Comparison of ENCODE assay signal across 8 mouse cellular contexts in genomic region chrX:73410880-73411517, GRCm38 (mm10). TPM values are rescaled to one million over a fixed set of nuclear protein-coding genes. Genes with fewer than 3 reads are reported as not detected.
DNase-seq lines count a peak whose midpoint lies in the region; ATAC-seq and TF ChIP-seq lines count a peak whose summit lies in the region.

Zfp92 (plus strand) TSS chrX:73411096.

- DNase-seq in kidney, adult 2 months, result peak; percentile 44
- no peak for DNase-seq in kidney, adult 11 months
- no peak for DNase-seq in urinary bladder, postnatal 4 days (ENCODE audit: low spot score in 2 of 2)

- H3K9me3 ChIP-seq in limb, embryonic 13.5 days, result no peaks in the 10 kb centered on the region

- H3K9ac ChIP-seq in limb, embryonic 13.5 days, result 0 out of 2 replicates have a peak within 1 kb of the TSS, but pooled peaks have one; percentile 13

- H3K27me3 ChIP-seq in kidney, adult 2 months (replicated peaks; ENCODE audit: control insufficient read depth, insufficient read depth, low read length), result no peaks in the 10 kb centered on the region
- peaks cover 24% of the 10 kb centered on the region; the same call in 1 of the 2 replicates for H3K27me3 ChIP-seq in limb, embryonic 13.5 days

- no peak within 1 kb of the TSS for H3K4me3 ChIP-seq in kidney, adult 2 months (ENCODE audit: insufficient read depth, low read depth, low read length)
- H3K4me3 ChIP-seq in limb, embryonic 13.5 days, result peak within 1 kb of the TSS; percentile 36
- H3K4me3 ChIP-seq in olfactory bulb, adult 2 months (ENCODE audit: insufficient read depth, low read depth, low read length), result peak within 1 kb of the TSS; percentile 58

- no peaks in the 10 kb centered on the region for H3K36me3 ChIP-seq in kidney, adult 2 months (ENCODE audit: control insufficient read depth, insufficient read depth, low read length)
- no peaks in the 10 kb centered on the region for H3K36me3 ChIP-seq in limb, embryonic 13.5 days

- TF ChIP-seq POLR2A in kidney, adult 2 months (IDR thresholded peaks at IDR 0.05; ENCODE audit: low read depth, low read length), result no peak
- no peak for TF ChIP-seq POLR2A in olfactory bulb, adult 2 months (IDR thresholded peaks at IDR 0.05; ENCODE audit: insufficient read depth, low read depth, low read length)

- H3K27ac ChIP-seq in kidney, adult 2 months (ENCODE audit: insufficient read depth, low read depth, low read length), result no peak within 1 kb of the TSS
- no peak within 1 kb of the TSS for H3K27ac ChIP-seq in limb, embryonic 13.5 days
- no peak within 1 kb of the TSS for H3K27ac ChIP-seq in olfactory bulb, adult 2 months (ENCODE audit: insufficient read depth, low read depth, low read length)

- ATAC-seq in common myeloid progenitor, adult 5-6 weeks (replicated peaks; ENCODE audit: low read depth, poor library complexity, severe bottlenecking), result peak; percentile 68
- peak; percentile 42 to 69; a peak in 2 of 4 replicates for ATAC-seq in hematopoietic stem cell, adult 5-6 weeks (replicated peaks in 1 of 2; ENCODE audit: insufficient read depth in 1 of 2, low FRiP score in 2 of 2, low TSS enrichment in 1 of 2, low read depth in 1 of 2, poor library complexity in 2 of 2, severe bottlenecking in 2 of 2)
- ATAC-seq in limb, embryonic 13.5 days (ENCODE audit: low FRiP score, low read depth), result no peak
- no peak for ATAC-seq in monocyte, adult 5-6 weeks (replicated peaks; ENCODE audit: insufficient number of reproducible peaks, low FRiP score, low TSS enrichment, poor library complexity, severe bottlenecking)

- TF ChIP-seq CTCF in kidney, adult 2 months (conservative IDR thresholded peaks at IDR 0.05; ENCODE audit: insufficient read depth, insufficient read length, low read depth, low read length), result no peak
- TF ChIP-seq CTCF in olfactory bulb, adult 2 months (IDR thresholded peaks at IDR 0.05; ENCODE audit: insufficient read depth, low read depth, low read length), result no peak

- WGBS in kidney, adult 2 months, result 2% methylated on average over 20 of the region's 20 CpGs
- WGBS in limb, embryonic 13.5 days, result 14% methylated on average over 18 of the region's 20 CpGs
- WGBS in olfactory bulb, adult 2 months, result 18% methylated on average over 19 of the region's 20 CpGs

- H3K4me1 ChIP-seq in kidney, adult 2 months (ENCODE audit: control insufficient read depth, insufficient read depth, low read length), result no peaks in the 10 kb centered on the region
- H3K4me1 ChIP-seq in limb, embryonic 13.5 days, result no peaks in the 10 kb centered on the region; the same call in 1 of the 2 replicates
- peaks cover 4% of the 10 kb centered on the region; the same call in 1 of the 2 replicates for H3K4me1 ChIP-seq in olfactory bulb, adult 2 months (ENCODE audit: control insufficient read depth, insufficient read depth, low read length)

- peak within 1 kb of the TSS; percentile 63 for H3K4me2 ChIP-seq in limb, embryonic 13.5 days (replicated peaks)

RNA-seq across cellular contexts. Expression of gene Zfp92, which starts in this region (rescaled TPM):
- polyA plus RNA-seq in kidney, adult 2 months (2012; rRNA removed), result 0.06 TPM in 1 of 2 replicates, not detected in the other
- total RNA-seq in common myeloid progenitor, adult 5-6 weeks (2017), result not detected in 2 replicates
- total RNA-seq in hematopoietic stem cell, adult 5-6 weeks (2017), result 0.30 and 0.81 TPM in 2 replicates
- polyA plus RNA-seq in limb, embryonic 13.5 days (2015; fragmentation: Nextera tagmentation; extraction: Ambion mirVana), result 0.27 and 0.37 TPM in 2 replicates
- polyA plus RNA-seq in olfactory bulb, adult 2 months (2012; ENCODE audit: insufficient read depth, insufficient read length, low replicate concordance, missing spikeins), result not detected in 2 replicates
- total RNA-seq in monocyte, adult 5-6 weeks (2017), result 0.10 TPM in 1 of 3 replicates, not detected in the others

Comparison
In these comparisons a context has a peak if more than half of its experiments do, and no peak if none do; other contexts are left out.
1. Peak in DNase-seq in kidney, adult 2 months; RNA of the gene not detected or under 1 TPM.
2. Peak in ATAC-seq in common myeloid progenitor, adult 5-6 weeks; RNA of the gene not detected or under 1 TPM.
3. Peak in ATAC-seq in hematopoietic stem cell, adult 5-6 weeks; RNA of the gene not detected or under 1 TPM.